Mouse (Mus musculus) brain, embryonic 14.5 days (tissue): ENCODE results near the gene Tmem189.

ENCODE experiments used
- CTCF ChIP-seq: fragments of 200-500 bp; IDR thresholded peaks from 2 replicates; pipeline ENCODE4 v1.5.1; 2012; ENCODE audit warnings: inconsistent platforms, mild to moderate bottlenecking, moderate library complexity, borderline replicate concordance; ENCODE audit not compliant: insufficient read depth, insufficient read length; ENCODE audit errors: extremely low read depth
- POLR2A ChIP-seq: fragments of 200-500 bp; IDR thresholded peaks from 2 replicates; pipeline ENCODE4 v1.6.1; 2012; ENCODE audit warnings: mild to moderate bottlenecking, inconsistent platforms, borderline replicate concordance; ENCODE audit not compliant: poor library complexity, insufficient read depth, insufficient read length, severe bottlenecking; ENCODE audit errors: extremely low read depth

- TF ChIP-seq CTCF (no peak), POLR2A (no peak)
These were observed 36.9 kb downstream of the Tmem189 start for GRCm38 (mm10) chr2:167652694-167653093.
